Mouse (Mus musculus): ENCODE measurements around the gene Dyrk1a.
A peak's percentile ranks its signal among the peaks of the same experiment; 100 is the strongest.

Dyrk1a gene

DNA sequence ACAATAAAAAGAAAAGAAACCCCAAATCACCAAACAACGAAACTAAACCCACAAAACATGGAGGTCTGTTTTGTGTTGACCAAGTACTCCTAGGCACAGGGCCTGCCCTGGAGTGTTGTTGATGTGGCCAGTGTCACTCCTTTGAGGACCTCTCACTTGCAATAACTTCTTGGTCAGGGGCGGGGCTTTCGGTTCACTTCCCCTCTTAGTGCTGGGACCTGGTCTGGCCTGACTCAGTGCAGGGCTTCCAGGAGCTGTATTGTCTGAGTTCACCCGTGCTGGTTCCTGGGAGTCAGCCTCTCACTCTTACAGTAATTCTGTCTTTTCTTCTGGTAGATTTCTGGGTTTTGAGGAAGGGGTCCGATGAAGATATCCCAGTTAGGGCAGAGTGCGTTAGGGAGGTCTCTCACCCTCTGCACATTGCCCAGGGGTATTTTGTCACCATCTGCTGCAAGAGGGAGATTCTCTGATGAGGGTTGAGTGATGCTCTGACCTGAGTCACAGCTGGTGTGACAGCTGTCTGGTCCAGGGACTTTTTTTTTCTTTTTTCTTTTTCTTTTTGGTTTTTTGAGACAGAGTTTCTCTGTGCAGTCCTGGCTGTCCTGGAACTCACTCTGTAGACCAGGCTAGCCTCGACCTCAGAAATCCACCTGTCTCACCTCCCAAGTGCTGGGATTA is 150.8 kb downstream of the Dyrk1a start:
- DNase-seq = no peak

DNA sequence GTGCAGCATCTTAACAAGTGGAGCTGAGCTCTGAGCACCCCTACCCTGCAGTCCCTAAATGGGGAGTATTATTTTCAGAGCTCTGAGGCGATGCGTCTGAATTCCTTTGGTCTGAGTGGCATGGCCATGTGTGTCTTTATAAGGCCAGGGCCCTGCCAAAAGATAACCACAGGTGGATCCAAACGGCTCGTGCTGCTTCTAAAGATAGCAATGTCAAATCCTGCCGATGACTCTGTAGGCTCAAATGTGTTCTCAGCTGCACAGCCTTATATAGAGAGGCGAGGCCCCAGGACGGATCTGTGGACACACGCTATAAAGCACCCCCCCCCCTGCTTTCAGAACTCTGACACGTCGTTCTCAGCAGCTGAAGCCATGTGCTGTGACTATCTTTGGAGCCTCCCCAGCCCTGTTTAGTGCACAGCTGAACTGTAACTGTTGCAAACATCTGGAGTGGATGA is 151.8 kb downstream of the Dyrk1a start:
- DNase-seq = no peak

DNA sequence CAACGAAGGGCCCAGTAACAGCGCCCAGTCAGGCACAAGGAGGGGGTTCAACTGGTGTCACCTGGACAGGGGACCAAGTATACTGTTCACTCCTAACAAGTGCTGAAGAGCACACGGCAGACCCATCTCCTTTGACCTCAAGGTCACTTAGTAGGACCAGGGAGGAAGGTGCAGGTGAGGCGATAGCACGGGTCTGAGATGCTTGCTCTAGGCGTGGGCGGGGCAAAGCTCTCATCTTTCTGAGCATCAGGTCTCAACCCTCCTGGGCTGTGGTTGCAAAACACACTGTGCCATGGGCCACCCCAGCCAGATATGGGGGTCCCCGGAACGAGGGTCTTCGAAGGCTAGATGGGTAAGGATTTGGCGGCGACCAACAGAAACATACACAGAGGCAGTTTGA is 153.1 kb downstream of the Dyrk1a start:
- DNase-seq = peak in 1 of 2 experiments; percentile 20

GRCm38 (mm10) chr16:94724061-94724596 is 154.3 kb downstream of the Dyrk1a start:
- peak; percentile 90 to 91 for DNase-seq

DNA sequence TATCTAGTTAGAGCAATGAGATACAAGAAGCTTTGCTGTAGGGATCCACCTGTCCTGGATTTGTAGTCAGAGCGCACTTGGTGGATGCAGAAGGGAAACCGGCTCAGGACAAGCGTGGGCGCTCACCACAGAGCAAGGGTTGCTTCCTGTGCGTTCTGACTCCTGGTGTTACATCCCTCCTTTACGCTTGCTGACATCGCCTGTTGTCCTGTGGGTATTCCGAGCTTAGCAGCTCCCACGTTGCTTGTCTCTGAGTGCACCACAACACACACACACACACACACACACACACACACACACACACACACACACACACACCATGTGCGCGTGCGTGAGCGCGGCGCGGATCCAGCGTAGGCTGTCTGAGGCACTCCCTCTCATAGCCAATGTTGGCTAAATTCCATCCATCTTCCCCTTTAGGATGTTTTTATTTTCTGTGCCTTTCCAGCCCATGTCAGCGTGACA is 155.0 kb downstream of the Dyrk1a start:
- DNase-seq = peak; percentile 70 to 78

DNA sequence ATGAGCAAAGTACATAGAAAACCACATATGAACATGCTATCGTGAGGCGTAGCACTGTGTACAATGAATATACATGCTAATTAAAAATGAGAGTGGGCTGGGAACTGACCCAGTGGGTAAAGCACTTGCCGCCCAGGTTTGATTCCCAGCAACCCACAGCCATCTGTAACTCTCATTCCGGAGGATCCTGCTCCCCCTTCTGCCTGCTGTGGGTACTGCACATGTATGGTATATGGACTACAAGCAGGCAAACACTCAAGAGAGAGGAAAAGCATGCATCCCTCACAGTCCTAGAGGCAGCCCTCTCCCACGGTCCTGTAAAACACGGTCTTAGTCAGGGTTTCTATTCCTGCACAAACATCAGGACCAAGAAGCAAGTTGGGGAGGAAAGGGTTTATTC is 159.4 kb downstream of the Dyrk1a start:
- DNase-seq = no peak

DNA sequence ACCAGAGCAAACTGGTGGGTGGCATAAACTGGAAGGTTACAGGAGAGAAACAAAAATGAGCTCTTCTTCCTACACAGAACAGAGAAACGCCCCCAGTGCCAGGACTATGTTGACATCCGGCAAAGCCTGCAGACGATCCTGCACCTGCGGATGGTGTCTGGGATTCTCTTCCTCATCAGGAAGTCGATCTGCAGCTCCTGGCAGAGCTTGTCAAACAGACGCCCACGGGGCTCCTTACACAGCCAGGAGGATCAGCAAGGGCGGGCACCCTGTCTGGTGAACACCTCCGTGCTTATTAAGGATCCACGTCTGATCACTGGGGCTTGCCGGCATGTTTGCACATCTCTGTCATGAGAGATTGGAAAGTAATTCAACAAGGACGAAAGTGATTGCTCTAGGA is 161.2 kb downstream of the Dyrk1a start:
- DNase-seq = no peak

- no peak for DNase-seq
Observed at GRCm38 (mm10) chr16:94735472-94735871, 165.7 kb downstream of the Dyrk1a start.

- DNase-seq = no peak
Observed at GRCm38 (mm10) chr16:94736462-94737358, 166.9 kb downstream of the Dyrk1a start.

DNA sequence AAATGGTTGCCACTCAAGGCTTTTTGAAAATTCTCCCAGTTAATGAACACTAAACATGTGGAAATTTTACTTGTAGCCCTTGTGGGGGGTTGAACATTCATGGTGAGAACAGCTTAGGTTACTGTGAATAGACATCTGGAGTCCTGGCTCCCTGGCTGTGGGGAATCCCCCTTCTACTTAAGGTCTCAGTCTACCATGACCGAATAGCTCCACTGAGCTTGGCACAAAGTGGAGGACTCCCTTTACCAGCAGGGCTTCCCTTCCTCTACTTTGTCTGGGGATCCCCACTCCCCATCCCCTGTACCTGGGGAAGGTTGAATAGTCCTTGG is 167.5 kb downstream of the Dyrk1a start:
- no peak for DNase-seq

- peak; percentile 51 to 60 for DNase-seq
Observed at GRCm38 (mm10) chr16:94743853-94744501, 174.2 kb downstream of the Dyrk1a start.

GRCm38 (mm10) chr16:94745016-94745415 is 175.2 kb downstream of the Dyrk1a start:
- DNase-seq = peak; percentile 72 to 84
